Mouse (Mus musculus) hindbrain, embryonic 12.5 days (tissue): ENCODE measurements around the gene Krtap14. TPM values are rescaled to one million over a fixed set of nuclear protein-coding genes. Genes with fewer than 3 reads are reported as not detected.

Experiments
- ATAC-seq: fragments of 200-750 bp; cut with Nextera tagmentation; 2 replicates; pipeline ENCODE4 v1.8.0; 2017; ENCODE audit warnings: moderate TSS enrichment; ENCODE audit not compliant: low FRiP score
- H3K27ac ChIP-seq: fragments of 300-500 bp; sonication (generic); 2 replicates; pipeline ENCODE4 v1.5.1; 2016; ENCODE audit warnings: mild to moderate bottlenecking
- H3K27me3 ChIP-seq: fragments of 300-500 bp; sonication (generic); 2 replicates; pipeline ENCODE4 v1.6.1; 2016; ENCODE audit warnings: mild to moderate bottlenecking
- H3K36me3 ChIP-seq: fragments of 300-500 bp; sonication (generic); 2 replicates; pipeline ENCODE4 v1.6.1; 2016; ENCODE audit warnings: mild to moderate bottlenecking
- H3K4me1 ChIP-seq: fragments of 300-500 bp; sonication (generic); 2 replicates; pipeline ENCODE4 v1.6.1; 2016
- H3K4me2 ChIP-seq: fragments of 300-500 bp; sonication (generic); replicated peaks from 2 replicates; pipeline ENCODE4 v1.6.1; 2016; ENCODE audit warnings: mild to moderate bottlenecking
- H3K4me3 ChIP-seq: fragments of 300-500 bp; sonication (generic); 2 replicates; pipeline ENCODE4 v1.5.1; 2016; ENCODE audit warnings: mild to moderate bottlenecking
- H3K9ac ChIP-seq: fragments of 300-500 bp; sonication (generic); 2 replicates; pipeline ENCODE4 v1.6.1; 2016; ENCODE audit warnings: mild to moderate bottlenecking, moderate library complexity
- H3K9me3 ChIP-seq: fragments of 300-500 bp; sonication (generic); replicated peaks from 2 replicates; pipeline ENCODE4 v1.6.1; 2016; ENCODE audit warnings: mild to moderate bottlenecking
- WGBS: fragments of 180-500 bp; shearing (Covaris S2); methylation state at CpG from one replicate; pipeline ENCODE4 v1.1.7; 2016; 5-methylcytosine and 5-hydroxymethylcytosine counted together
- polyA plus RNA-seq: library from polyadenylated mRNA; unstranded; fragments of >200 nt; fragmentation: Nextera tagmentation; extraction: Ambion mirVana; gene quantifications from 2 replicates; pipeline ENCODE4 v1.2.1, GENCODE M21; 2016

Gene Krtap14
- polyA plus RNA-seq = not detected in 2 replicates

DNA sequence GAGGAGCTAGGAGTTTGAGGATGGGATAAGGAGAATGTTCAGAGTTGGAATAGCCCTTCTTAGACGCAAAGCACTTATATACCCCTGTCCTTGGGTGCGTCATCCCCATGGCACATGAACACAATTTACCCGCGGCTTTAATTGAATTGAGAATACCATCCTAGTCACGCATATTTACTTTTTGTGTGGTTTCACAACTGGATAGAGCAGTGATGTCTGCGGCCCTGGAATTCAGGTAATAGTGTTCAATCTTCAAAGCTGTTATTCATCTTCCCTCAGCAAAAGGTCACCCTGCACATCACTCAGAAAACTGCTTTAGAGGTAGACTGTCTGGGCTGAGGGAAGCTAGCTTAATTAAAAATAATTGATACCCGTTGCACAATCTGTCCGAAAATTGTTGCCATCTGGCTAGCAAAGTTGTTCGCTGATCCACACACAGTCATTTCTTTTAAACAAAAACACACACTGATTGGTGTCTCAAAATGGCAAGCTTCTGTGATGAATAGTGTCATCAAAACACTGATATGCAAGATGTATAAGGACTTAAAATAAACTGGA, at the start of gene Krtap14:
Gene Krtap14 (minus strand): TSS at position 51 of the 558 bp plus-strand sequence.
- H3K27me3 ChIP-seq = no peaks in the 10 kb centered on the region
- no peak within 1 kb of the TSS for H3K9ac ChIP-seq
- H3K9me3 ChIP-seq = no peaks in the 10 kb centered on the region
- no peaks in the 10 kb centered on the region for H3K36me3 ChIP-seq
- ATAC-seq = no peak
- H3K4me1 ChIP-seq = no peaks in the 10 kb centered on the region
- 76% methylated on average over 9 of the region's 9 CpGs for WGBS
- H3K4me2 ChIP-seq = no peak within 1 kb of the TSS
- no peak within 1 kb of the TSS for H3K27ac ChIP-seq
- H3K4me3 ChIP-seq = no peak within 1 kb of the TSS

DNA sequence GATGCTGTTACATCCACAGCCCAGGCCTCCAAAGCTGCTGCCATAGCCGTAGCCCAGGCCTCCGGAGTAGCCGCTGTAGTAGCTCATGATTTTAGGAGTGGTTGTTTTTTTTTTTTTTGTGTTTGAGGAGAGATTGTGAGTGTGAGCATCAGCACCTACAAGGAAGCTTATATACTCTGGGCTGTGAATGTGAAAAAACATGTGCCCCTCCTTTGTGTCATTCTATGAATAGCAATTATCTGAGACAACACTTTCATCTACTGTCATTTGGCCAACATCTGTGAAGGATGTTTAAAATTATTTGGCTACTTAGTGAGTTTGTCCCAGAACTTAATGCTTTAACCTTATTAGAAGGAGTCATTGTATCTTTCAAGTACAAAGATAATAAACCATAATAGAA, 48.2 kb upstream of the Krtap14 start, which contains the start of gene Krtap19-2:
Gene Krtap19-2 (minus strand): TSS at position 101 of the 400 bp plus-strand sequence.
- Histone ChIP-seq H3K4me1 (no peaks in the 10 kb centered on the region), H3K4me2 (no peak within 1 kb of the TSS), H3K27me3 (no peaks in the 10 kb centered on the region), H3K4me3 (no peak within 1 kb of the TSS), H3K9ac (no peak within 1 kb of the TSS), H3K9me3 (no peaks in the 10 kb centered on the region), H3K36me3 (no peaks in the 10 kb centered on the region), H3K27ac (no peak within 1 kb of the TSS)
- no peak for ATAC-seq
- WGBS = 98% methylated on average over 3 of the region's 3 CpGs

DNA sequence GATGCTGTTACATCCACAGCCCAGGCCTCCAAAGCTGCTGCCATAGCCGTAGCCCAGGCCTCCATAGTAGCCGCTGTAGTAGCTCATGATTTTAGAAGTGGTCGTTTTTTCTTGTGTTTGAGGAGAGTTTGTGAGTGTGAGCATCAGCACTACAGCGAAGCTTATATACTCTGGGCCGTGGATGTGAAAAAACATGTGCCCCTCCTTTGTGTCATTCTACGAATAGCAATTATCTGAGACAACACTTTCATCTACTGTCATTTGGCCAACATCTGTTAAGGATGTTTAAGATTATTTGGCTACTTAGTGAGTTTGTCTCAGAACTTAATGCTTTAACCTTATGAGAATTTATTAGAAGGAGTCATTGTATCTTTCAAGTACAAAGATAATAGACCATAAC, 43.4 kb upstream of the Krtap14 start, which contains the start of gene Krtap19-1:
Gene Krtap19-1 (minus strand): TSS at position 101 of the 400 bp plus-strand sequence.
- Histone ChIP-seq H3K4me3 (no peak within 1 kb of the TSS), H3K36me3 (no peaks in the 10 kb centered on the region), H3K27me3 (no peaks in the 10 kb centered on the region), H3K27ac (no peak within 1 kb of the TSS), H3K9me3 (no peaks in the 10 kb centered on the region), H3K4me1 (no peaks in the 10 kb centered on the region), H3K4me2 (no peak within 1 kb of the TSS), H3K9ac (no peak within 1 kb of the TSS)
- 91% methylated on average over 6 of the region's 6 CpGs for WGBS
- no peak for ATAC-seq

- H3K27me3 ChIP-seq = no peaks in the 10 kb centered on the region
- WGBS = 87% methylated on average over 4 of the region's 4 CpGs
- no peaks in the 10 kb centered on the region for H3K36me3 ChIP-seq
- ATAC-seq = no peak
- no peaks in the 10 kb centered on the region for H3K9me3 ChIP-seq
- no peak overlapping the region for H3K27ac ChIP-seq
- no peaks in the 10 kb centered on the region for H3K4me1 ChIP-seq
- H3K9ac ChIP-seq = no peak overlapping the region
- no peak overlapping the region for H3K4me3 ChIP-seq
- no peak overlapping the region for H3K4me2 ChIP-seq
Observed at GRCm38 (mm10) chr16:88864887-88865407, 39.0 kb upstream of the Krtap14 start.

GRCm38 (mm10) chr16:88851450-88851849, 25.5 kb upstream of the Krtap14 start:
- Histone ChIP-seq H3K27ac (no peak overlapping the region), H3K9me3 (no peaks in the 10 kb centered on the region), H3K9ac (no peak overlapping the region), H3K4me2 (no peak overlapping the region), H3K4me3 (no peak overlapping the region), H3K4me1 (no peaks in the 10 kb centered on the region), H3K27me3 (no peaks in the 10 kb centered on the region), H3K36me3 (no peaks in the 10 kb centered on the region)
- ATAC-seq = no peak
- WGBS = 14% methylated on average over 5 of the region's 5 CpGs

- H3K4me3 ChIP-seq = no peak overlapping the region
- H3K4me2 ChIP-seq = no peak overlapping the region
- WGBS = 92% methylated on average over 4 of the region's 4 CpGs
- H3K9ac ChIP-seq = no peak overlapping the region
- no peaks in the 10 kb centered on the region for H3K36me3 ChIP-seq
- no peak overlapping the region for H3K27ac ChIP-seq
- no peaks in the 10 kb centered on the region for H3K27me3 ChIP-seq
- no peak for ATAC-seq
- no peaks in the 10 kb centered on the region for H3K9me3 ChIP-seq
- H3K4me1 ChIP-seq = no peaks in the 10 kb centered on the region
Observed at GRCm38 (mm10) chr16:88848558-88848957, 22.6 kb upstream of the Krtap14 start.

- no peak overlapping the region for H3K4me2 ChIP-seq
- H3K27me3 ChIP-seq = no peaks in the 10 kb centered on the region
- ATAC-seq = no peak
- no peak overlapping the region for H3K27ac ChIP-seq
- 96% methylated on average over 1 of the region's 1 CpGs for WGBS
- H3K36me3 ChIP-seq = no peaks in the 10 kb centered on the region
- H3K9ac ChIP-seq = no peak overlapping the region
- H3K9me3 ChIP-seq = no peaks in the 10 kb centered on the region
- no peaks in the 10 kb centered on the region for H3K4me1 ChIP-seq
- H3K4me3 ChIP-seq = no peak overlapping the region
Observed at GRCm38 (mm10) chr16:88847363-88847762, 21.4 kb upstream of the Krtap14 start.

DNA sequence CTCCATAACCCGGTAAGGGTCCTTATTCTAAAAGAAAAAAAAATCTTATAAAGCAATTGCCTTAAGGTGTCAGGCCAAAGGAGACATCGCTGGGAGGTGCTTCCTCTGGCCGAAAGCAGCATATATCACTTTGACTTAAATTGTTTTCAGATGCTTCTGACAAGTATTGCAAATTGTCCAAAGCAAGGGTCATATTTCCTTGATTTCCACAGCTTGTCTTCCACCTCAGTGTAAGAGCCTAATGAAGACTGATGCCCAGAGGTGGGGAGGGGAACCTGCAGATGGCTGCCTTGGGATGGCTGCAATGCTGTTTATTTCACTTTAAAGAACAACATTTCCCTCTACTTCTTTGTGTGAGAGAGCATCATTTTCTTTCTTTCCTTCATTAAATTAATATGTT, 1.0 kb upstream of the Krtap14 start:
- H3K36me3 ChIP-seq = no peaks in the 10 kb centered on the region
- no peaks in the 10 kb centered on the region for H3K9me3 ChIP-seq
- no peaks in the 10 kb centered on the region for H3K27me3 ChIP-seq
- H3K4me1 ChIP-seq = no peaks in the 10 kb centered on the region
- WGBS = 68% methylated on average over 3 of the region's 3 CpGs
- H3K4me2 ChIP-seq = no peak overlapping the region
- H3K4me3 ChIP-seq = no peak overlapping the region
- H3K27ac ChIP-seq = no peak overlapping the region
- ATAC-seq = no peak
- H3K9ac ChIP-seq = no peak overlapping the region

GRCm38 (mm10) chr16:88823736-88824135, 2.2 kb downstream of the Krtap14 start:
- no peaks in the 10 kb centered on the region for H3K4me1 ChIP-seq
- H3K9ac ChIP-seq = no peak overlapping the region
- H3K9me3 ChIP-seq = no peaks in the 10 kb centered on the region
- H3K4me3 ChIP-seq = no peak overlapping the region
- 81% methylated on average over 3 of the region's 3 CpGs for WGBS
- ATAC-seq = no peak
- no peaks in the 10 kb centered on the region for H3K36me3 ChIP-seq
- H3K4me2 ChIP-seq = no peak overlapping the region
- H3K27me3 ChIP-seq = no peaks in the 10 kb centered on the region
- H3K27ac ChIP-seq = no peak overlapping the region

- Histone ChIP-seq H3K4me3 (no peak within 1 kb of the TSS), H3K27me3 (no peaks in the 10 kb centered on the region), H3K27ac (no peak within 1 kb of the TSS), H3K4me2 (no peak within 1 kb of the TSS), H3K9me3 (no peaks in the 10 kb centered on the region), H3K36me3 (no peaks in the 10 kb centered on the region), H3K9ac (no peak within 1 kb of the TSS), H3K4me1 (no peaks in the 10 kb centered on the region)
- ATAC-seq = no peak
- WGBS = 91% methylated on average over 3 of the region's 3 CpGs
Observed at GRCm38 (mm10) chr16:88820066-88820465, 5.9 kb downstream of the Krtap14 start, which contains the start of gene Krtap15. Krtap15 (plus strand) TSS chr16:88820215.

GRCm38 (mm10) chr16:88811827-88812226, 14.1 kb downstream of the Krtap14 start, which contains the start of gene Gm20741:
Gm20741 (minus strand) TSS chr16:88812220.
- no peak within 1 kb of the TSS for H3K9ac ChIP-seq
- ATAC-seq = no peak
- H3K4me2 ChIP-seq = no peak within 1 kb of the TSS
- no peaks in the 10 kb centered on the region for H3K36me3 ChIP-seq
- H3K27me3 ChIP-seq = no peaks in the 10 kb centered on the region
- no peaks in the 10 kb centered on the region for H3K9me3 ChIP-seq
- no peak within 1 kb of the TSS for H3K4me3 ChIP-seq
- H3K4me1 ChIP-seq = no peaks in the 10 kb centered on the region
- 90% methylated on average over 2 of the region's 2 CpGs for WGBS
- no peak within 1 kb of the TSS for H3K27ac ChIP-seq

DNA sequence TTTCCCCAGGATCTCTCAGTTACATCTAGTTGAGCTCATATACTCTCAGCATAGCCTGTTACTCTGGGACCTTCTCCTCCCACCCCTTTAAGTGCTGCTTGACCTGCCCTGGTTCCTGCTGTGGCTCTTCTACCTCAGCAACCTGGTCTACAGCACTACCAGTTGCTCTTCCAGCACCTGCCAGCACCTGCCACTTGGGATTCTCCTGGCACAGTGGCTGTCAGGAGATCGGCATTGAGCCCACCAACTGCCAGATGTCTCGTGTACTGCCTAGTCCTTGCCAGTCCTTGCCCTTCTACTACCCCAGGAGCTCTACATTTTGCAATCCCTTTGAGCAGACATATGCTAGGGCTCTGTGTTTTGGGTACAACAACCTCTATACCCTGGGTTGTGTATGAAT, 39.2 kb downstream of the Krtap14 start:
- ATAC-seq = no peak
- H3K9me3 ChIP-seq = no peaks in the 10 kb centered on the region
- no peaks in the 10 kb centered on the region for H3K4me1 ChIP-seq

DNA sequence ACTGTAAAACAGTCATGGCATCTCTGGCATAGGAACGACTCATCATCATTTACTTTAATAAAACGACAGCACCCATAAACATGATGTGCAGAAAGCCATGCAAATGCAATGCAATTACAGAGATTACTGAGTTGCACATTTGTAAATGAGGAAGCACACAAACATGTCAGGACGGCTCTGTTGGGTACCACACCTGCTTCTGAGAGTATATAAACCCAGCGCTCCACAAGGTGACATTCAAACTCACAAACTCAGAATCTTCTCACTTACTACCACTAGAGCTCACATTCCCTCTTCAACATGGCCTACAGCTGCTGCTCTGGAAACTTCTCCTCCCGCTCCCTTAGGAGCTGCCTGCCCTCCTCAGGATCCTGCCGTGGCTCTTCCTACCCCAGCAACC, 48.3 kb downstream of the Krtap14 start, which contains the start of gene Gm5965:
Gene Gm5965 (plus strand): TSS at position 301 of the 400 bp plus-strand sequence.
- Histone ChIP-seq H3K36me3 (no peaks in the 10 kb centered on the region), H3K4me2 (no peak within 1 kb of the TSS), H3K27ac (no peak within 1 kb of the TSS), H3K9me3 (no peaks in the 10 kb centered on the region), H3K4me1 (no peaks in the 10 kb centered on the region), H3K27me3 (no peaks in the 10 kb centered on the region), H3K9ac (no peak within 1 kb of the TSS), H3K4me3 (no peak within 1 kb of the TSS)
- WGBS = 91% methylated on average over 6 of the region's 6 CpGs
- ATAC-seq = no peak

More for the DNA sequence above, 39.2 kb downstream of the Krtap14 start:
- no peaks in the 10 kb centered on the region for H3K27me3 ChIP-seq
- no peaks in the 10 kb centered on the region for H3K36me3 ChIP-seq
- H3K4me2 ChIP-seq = no peak overlapping the region
- H3K9ac ChIP-seq = no peak overlapping the region
- no peak overlapping the region for H3K4me3 ChIP-seq
- no peak overlapping the region for H3K27ac ChIP-seq
- WGBS = 80% methylated on average over 2 of the region's 2 CpGs
